Mouse (Mus musculus): ENCODE measurements at regions not wholly inside any gene's neighbourhood (a gene's known extent, or its start where the extent isn't known, plus 50 kb on each side); places are given as distances from the start of the nearest gene placed in this dataset.

- TF ChIP-seq HCFC1 (IDR thresholded peaks at IDR 0.05; ENCODE audit: borderline replicate concordance, insufficient read depth, low read length) (no peak), MAFK (IDR thresholded peaks at IDR 0.05; ENCODE audit: insufficient read depth, low read depth, low read length) (no peak), ZNF384 (IDR thresholded peaks at IDR 0.05; ENCODE audit: low read depth, low read length) (no peak), ZC3H11A (IDR thresholded peaks at IDR 0.05; ENCODE audit: borderline replicate concordance, low read depth, low read length) (no peak), CHD2 (IDR thresholded peaks at IDR 0.05; ENCODE audit: low read depth, low read length) (no peak)
- Histone ChIP-seq H3K4me1 (ENCODE audit: control insufficient read depth in 2 of 2, insufficient read depth in 2 of 2, low read length in 2 of 2, poor library complexity in 1 of 2) (no peaks in the 10 kb centered on the region), H3K36me3 (ENCODE audit: control insufficient read depth, insufficient read depth, low read length, poor library complexity, severe bottlenecking) (no peaks in the 10 kb centered on the region), H3K4me3 (ENCODE audit: insufficient read depth in 1 of 2, low read depth in 1 of 2, low read length in 2 of 2, poor library complexity in 1 of 2, severe bottlenecking in 1 of 2) (no peak overlapping the region), H3K27ac (ENCODE audit: insufficient read depth, low read depth, low read length, poor library complexity, severe bottlenecking) (no peak overlapping the region), H3K9me3 (ENCODE audit: control insufficient read depth, insufficient read depth, low read depth, low read length) (no peaks in the 10 kb centered on the region), H3K9ac (ENCODE audit: insufficient read depth, low read depth, low read length, poor library complexity, severe bottlenecking) (no peak overlapping the region)
- in situ Hi-C loops (cut with MboI; ENCODE audit: low sequenced_read_pairs in 2 of 2, unreplicated experiment in 2 of 2), result no loop called here
- no peak for DNase-seq (ENCODE audit: low read depth, low spot score)
These were observed 446.6 kb upstream of the Nr2f2 start for GRCm38 (mm10) chr7:70813101-70813500.

GRCm38 (mm10) chr7:70810411-70811090 lies 444.0 kb upstream of the Nr2f2 start:
- TF ChIP-seq MAFK (IDR thresholded peaks at IDR 0.05; ENCODE audit: insufficient read depth, low read depth, low read length) (no peak), HCFC1 (IDR thresholded peaks at IDR 0.05; ENCODE audit: borderline replicate concordance, insufficient read depth, low read length) (no peak), CHD2 (IDR thresholded peaks at IDR 0.05; ENCODE audit: low read depth, low read length) (no peak), ZC3H11A (IDR thresholded peaks at IDR 0.05; ENCODE audit: borderline replicate concordance, low read depth, low read length) (no peak), ZNF384 (IDR thresholded peaks at IDR 0.05; ENCODE audit: low read depth, low read length) (no peak)
- Histone ChIP-seq H3K9ac (ENCODE audit: insufficient read depth, low read depth, low read length, poor library complexity, severe bottlenecking) (no peak overlapping the region), H3K9me3 (ENCODE audit: control insufficient read depth, insufficient read depth, low read depth, low read length) (no peaks in the 10 kb centered on the region), H3K27ac (ENCODE audit: insufficient read depth, low read depth, low read length, poor library complexity, severe bottlenecking) (no peak overlapping the region), H3K4me1 (ENCODE audit: control insufficient read depth in 2 of 2, insufficient read depth in 2 of 2, low read length in 2 of 2, poor library complexity in 1 of 2) (no peaks in the 10 kb centered on the region), H3K4me3 (ENCODE audit: insufficient read depth in 1 of 2, low read depth in 1 of 2, low read length in 2 of 2, poor library complexity in 1 of 2, severe bottlenecking in 1 of 2) (no peak overlapping the region), H3K36me3 (ENCODE audit: control insufficient read depth, insufficient read depth, low read length, poor library complexity, severe bottlenecking) (no peaks in the 10 kb centered on the region)
- in situ Hi-C loops (cut with MboI; ENCODE audit: low sequenced_read_pairs in 2 of 2, unreplicated experiment in 2 of 2), result no loop called here
- no peak for DNase-seq (ENCODE audit: low read depth, low spot score)

GRCm38 (mm10) chr7:70804281-70804680 lies 437.7 kb upstream of the Nr2f2 start:
- H3K9ac ChIP-seq (ENCODE audit: insufficient read depth, low read depth, low read length, poor library complexity, severe bottlenecking), result no peak overlapping the region
- in situ Hi-C loops (cut with MboI; ENCODE audit: low sequenced_read_pairs in 2 of 2, unreplicated experiment in 2 of 2), result no loop called here
- TF ChIP-seq ZNF384 (IDR thresholded peaks at IDR 0.05; ENCODE audit: low read depth, low read length) (no peak), ZC3H11A (IDR thresholded peaks at IDR 0.05; ENCODE audit: borderline replicate concordance, low read depth, low read length) (no peak), CHD2 (IDR thresholded peaks at IDR 0.05; ENCODE audit: low read depth, low read length) (no peak), HCFC1 (IDR thresholded peaks at IDR 0.05; ENCODE audit: borderline replicate concordance, insufficient read depth, low read length) (no peak), MAFK (IDR thresholded peaks at IDR 0.05; ENCODE audit: insufficient read depth, low read depth, low read length) (no peak)
- H3K27ac ChIP-seq (ENCODE audit: insufficient read depth, low read depth, low read length, poor library complexity, severe bottlenecking), result no peak overlapping the region
- no peaks in the 10 kb centered on the region for H3K9me3 ChIP-seq (ENCODE audit: control insufficient read depth, insufficient read depth, low read depth, low read length)
- no peaks in the 10 kb centered on the region for H3K36me3 ChIP-seq (ENCODE audit: control insufficient read depth, insufficient read depth, low read length, poor library complexity, severe bottlenecking)
- H3K4me1 ChIP-seq (ENCODE audit: control insufficient read depth in 2 of 2, insufficient read depth in 2 of 2, low read length in 2 of 2, poor library complexity in 1 of 2), result no peaks in the 10 kb centered on the region
- H3K4me3 ChIP-seq (ENCODE audit: insufficient read depth in 1 of 2, low read depth in 1 of 2, low read length in 2 of 2, poor library complexity in 1 of 2, severe bottlenecking in 1 of 2), result no peak overlapping the region
- no peak for DNase-seq (ENCODE audit: low read depth, low spot score)

- no peak overlapping the region for H3K9ac ChIP-seq (ENCODE audit: insufficient read depth, low read depth, low read length, poor library complexity, severe bottlenecking)
- in situ Hi-C loops (cut with MboI; ENCODE audit: low sequenced_read_pairs in 2 of 2, unreplicated experiment in 2 of 2), result no loop called here
These were observed 433.4 kb upstream of the Nr2f2 start for GRCm38 (mm10) chr7:70799976-70800375.

More at GRCm38 (mm10) chr7:70799976-70800375, 433.4 kb upstream of the Nr2f2 start:
- no peak overlapping the region for H3K4me3 ChIP-seq (ENCODE audit: insufficient read depth in 1 of 2, low read depth in 1 of 2, low read length in 2 of 2, poor library complexity in 1 of 2, severe bottlenecking in 1 of 2)
- TF ChIP-seq CHD2 (IDR thresholded peaks at IDR 0.05; ENCODE audit: low read depth, low read length) (no peak), ZC3H11A (IDR thresholded peaks at IDR 0.05; ENCODE audit: borderline replicate concordance, low read depth, low read length) (no peak), ZNF384 (IDR thresholded peaks at IDR 0.05; ENCODE audit: low read depth, low read length) (no peak)
- no peak overlapping the region for H3K27ac ChIP-seq (ENCODE audit: insufficient read depth, low read depth, low read length, poor library complexity, severe bottlenecking)
- no peaks in the 10 kb centered on the region for H3K9me3 ChIP-seq (ENCODE audit: control insufficient read depth, insufficient read depth, low read depth, low read length)
- no peaks in the 10 kb centered on the region for H3K4me1 ChIP-seq (ENCODE audit: control insufficient read depth in 2 of 2, insufficient read depth in 2 of 2, low read length in 2 of 2, poor library complexity in 1 of 2)
- H3K36me3 ChIP-seq (ENCODE audit: control insufficient read depth, insufficient read depth, low read length, poor library complexity, severe bottlenecking), result no peaks in the 10 kb centered on the region
- no peak for DNase-seq (ENCODE audit: low read depth, low spot score)
